Mouse (Mus musculus): ENCODE data around the gene Birc3. TPM values are rescaled to one million over a fixed set of nuclear protein-coding genes. Genes with fewer than 3 reads are reported as not detected.
A peak's percentile ranks its signal among the peaks of the same experiment; 100 is the strongest.
"Not testable (repeated sequence)": the region's sequence is repeated elsewhere in the genome, so short reads cannot be mapped to it uniquely, and the experiment has no call there.

Birc3 gene
- polyA plus RNA-seq, 2 experiments: 13.2 to 16.9 TPM

DNA sequence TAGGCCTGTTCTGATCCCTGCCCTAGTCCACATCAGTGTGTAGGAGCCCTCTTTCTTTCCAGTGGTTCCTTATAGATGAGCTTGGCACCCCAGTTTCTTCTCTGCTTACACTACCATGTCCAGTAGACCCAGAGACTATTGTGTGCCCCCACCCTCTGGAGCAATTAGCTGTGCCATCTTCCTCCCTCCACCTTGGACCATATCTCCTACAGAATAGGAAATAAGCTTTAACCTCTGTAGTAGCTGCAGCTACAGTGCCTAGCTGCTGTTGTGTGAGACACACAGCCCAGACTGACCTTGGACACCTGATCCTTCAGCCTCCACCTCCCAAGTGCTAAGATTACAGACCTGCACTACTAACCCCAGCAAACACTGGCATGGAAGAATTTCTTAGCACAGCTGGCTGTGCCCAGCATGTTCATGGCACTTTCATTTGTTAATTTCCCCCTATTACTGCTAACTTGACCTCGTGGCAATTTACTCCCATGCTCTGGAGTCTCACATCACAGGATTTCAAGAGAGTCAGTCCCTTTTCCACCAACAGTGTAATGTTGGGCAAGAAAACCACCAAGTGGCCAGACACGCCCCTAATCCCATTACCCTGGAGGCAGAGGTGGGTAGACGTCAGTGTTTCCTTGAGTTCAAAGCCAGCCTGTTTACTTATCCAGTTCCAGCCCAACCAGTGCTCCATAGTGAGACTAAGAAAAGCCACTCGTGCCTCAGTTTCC is 1.5 kb downstream of the Birc3 start:
- no peak for TF ChIP-seq POLR2A (IDR thresholded peaks at IDR 0.05; ENCODE audit: borderline replicate concordance, extremely low read depth, insufficient read depth, insufficient read length)
- no peaks in the 10 kb centered on the region for H3K36me3 ChIP-seq (ENCODE audit: control insufficient read depth, insufficient read depth, low read length)
- H3K27me3 ChIP-seq (ENCODE audit: control insufficient read depth, insufficient read depth, low read length): no peaks in the 10 kb centered on the region
- 56% methylated on average over 4 of the region's 4 CpGs for WGBS
- H3K4me3 ChIP-seq (replicated peaks; ENCODE audit: low read length): peak overlapping the region; percentile 58
- H3K4me2 ChIP-seq (replicated peaks; ENCODE audit: low read depth, low read length, severe bottlenecking): peak overlapping the region; percentile 89; the same call in 1 of the 2 replicates
- no peak for ATAC-seq (ENCODE audit: low FRiP score, low read depth)
- DNase-seq (ENCODE audit: low spot score): no peak
- H3K9me3 ChIP-seq (ENCODE audit: control insufficient read depth, low read length): no peaks in the 10 kb centered on the region
- H3K27ac ChIP-seq (replicated peaks; ENCODE audit: low read depth, low read length): no peak overlapping the region
- H3K4me1 ChIP-seq (ENCODE audit: control insufficient read depth, insufficient read depth, low read length): peaks cover 11% of the 10 kb centered on the region; the same call in 1 of the 2 replicates
- no peak overlapping the region for H3K9ac ChIP-seq (ENCODE audit: low read depth, low read length, severe bottlenecking)

- no peak overlapping the region for H3K27ac ChIP-seq (replicated peaks; ENCODE audit: low read depth, low read length)
- no peaks in the 10 kb centered on the region for H3K27me3 ChIP-seq (ENCODE audit: control insufficient read depth, insufficient read depth, low read length)
- no peak for DNase-seq (ENCODE audit: low spot score)
- TF ChIP-seq POLR2A (IDR thresholded peaks at IDR 0.05; ENCODE audit: borderline replicate concordance, extremely low read depth, insufficient read depth, insufficient read length): no peak
- no peak overlapping the region for H3K4me3 ChIP-seq (replicated peaks; ENCODE audit: low read length)
- ATAC-seq (ENCODE audit: low FRiP score, low read depth): no peak
- H3K4me1 ChIP-seq (ENCODE audit: control insufficient read depth, insufficient read depth, low read length): peaks cover 11% of the 10 kb centered on the region; the same call in 1 of the 2 replicates
- H3K9ac ChIP-seq (ENCODE audit: low read depth, low read length, severe bottlenecking): no peak overlapping the region
- WGBS: 83% methylated on average over 10 of the region's 10 CpGs
- no peaks in the 10 kb centered on the region for H3K9me3 ChIP-seq (ENCODE audit: control insufficient read depth, low read length)
- H3K4me2 ChIP-seq (replicated peaks; ENCODE audit: low read depth, low read length, severe bottlenecking): no peak overlapping the region
- H3K36me3 ChIP-seq (ENCODE audit: control insufficient read depth, insufficient read depth, low read length): no peaks in the 10 kb centered on the region
Measured at GRCm38 (mm10) chr9:7870556-7871315, 2.2 kb downstream of the Birc3 start.

DNA sequence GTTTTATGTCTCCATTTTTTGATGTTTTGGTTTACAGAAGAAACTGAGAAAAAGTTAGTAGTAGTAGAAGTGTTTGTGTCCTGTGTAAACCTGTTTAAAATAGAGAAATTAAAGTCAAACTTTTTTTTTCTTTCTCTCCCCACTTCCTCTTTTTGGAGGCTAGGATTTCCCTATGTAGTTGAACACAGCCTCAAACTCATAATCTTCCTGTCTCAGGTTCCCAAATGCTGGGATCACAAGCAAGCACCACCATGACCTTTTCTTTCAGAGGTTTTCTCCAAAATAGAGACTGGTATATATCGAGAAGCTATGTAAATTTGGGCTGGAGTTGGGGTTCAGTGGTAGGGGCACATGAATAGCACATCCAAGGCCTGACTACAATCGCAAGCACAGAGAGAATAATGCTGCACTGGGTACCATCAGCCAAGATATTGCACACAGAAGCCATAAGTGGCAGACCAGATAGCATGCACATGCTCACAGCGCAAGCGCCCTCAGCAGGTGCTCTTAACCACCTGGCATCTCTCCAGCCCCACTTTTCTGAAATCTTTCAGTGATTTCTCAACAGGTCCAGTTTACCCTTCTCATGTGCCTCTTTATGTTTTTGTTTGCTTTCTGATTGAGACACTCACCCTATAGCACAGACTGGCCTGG is 4.0 kb downstream of the Birc3 start:
- ATAC-seq (ENCODE audit: low FRiP score, low read depth): no peak
- peaks cover 11% of the 10 kb centered on the region; the same call in 1 of the 2 replicates for H3K4me1 ChIP-seq (ENCODE audit: control insufficient read depth, insufficient read depth, low read length)

DNA sequence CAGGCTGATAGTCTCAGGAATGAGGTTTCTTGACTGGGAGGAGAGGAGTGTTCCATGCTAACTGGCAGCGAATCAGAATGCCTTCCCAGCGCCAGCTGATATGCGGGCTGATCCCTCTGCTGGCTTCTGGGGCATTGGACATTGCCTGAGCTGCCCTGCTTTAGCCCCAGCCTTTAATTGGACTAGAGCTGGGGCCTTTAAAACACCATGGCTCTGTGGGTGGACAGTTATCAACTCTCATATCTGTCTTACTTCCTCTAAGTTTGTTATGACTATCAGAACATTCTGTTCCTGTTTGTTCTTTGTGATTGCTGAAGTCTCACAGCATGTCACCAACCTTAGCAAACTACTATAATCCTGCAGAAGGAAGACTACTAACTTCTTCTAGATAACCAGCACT is 5.0 kb downstream of the Birc3 start:
- H3K4me3 ChIP-seq (replicated peaks; ENCODE audit: low read length): no peak overlapping the region
- no peak overlapping the region for H3K27ac ChIP-seq (replicated peaks; ENCODE audit: low read depth, low read length)
- H3K9me3 ChIP-seq (ENCODE audit: control insufficient read depth, low read length): no peaks in the 10 kb centered on the region
- no peaks in the 10 kb centered on the region for H3K36me3 ChIP-seq (ENCODE audit: control insufficient read depth, insufficient read depth, low read length)
- no peaks in the 10 kb centered on the region for H3K27me3 ChIP-seq (ENCODE audit: control insufficient read depth, insufficient read depth, low read length)
- H3K9ac ChIP-seq (ENCODE audit: low read depth, low read length, severe bottlenecking): no peak overlapping the region
- no peak for TF ChIP-seq POLR2A (IDR thresholded peaks at IDR 0.05; ENCODE audit: borderline replicate concordance, extremely low read depth, insufficient read depth, insufficient read length)
- no peak overlapping the region for H3K4me2 ChIP-seq (replicated peaks; ENCODE audit: low read depth, low read length, severe bottlenecking)
- WGBS: 100% methylated on average over 3 of the region's 3 CpGs
- ATAC-seq (ENCODE audit: low FRiP score, low read depth): no peak
- peaks cover 11% of the 10 kb centered on the region; the same call in 1 of the 2 replicates for H3K4me1 ChIP-seq (ENCODE audit: control insufficient read depth, insufficient read depth, low read length)
- DNase-seq (ENCODE audit: low spot score): no peak

More for the DNA sequence above, 4.0 kb downstream of the Birc3 start:
- DNase-seq (ENCODE audit: low spot score): no peak
- 96% methylated on average over 4 of the region's 4 CpGs for WGBS
- TF ChIP-seq POLR2A (IDR thresholded peaks at IDR 0.05; ENCODE audit: borderline replicate concordance, extremely low read depth, insufficient read depth, insufficient read length): no peak
- Histone ChIP-seq H3K4me3 (replicated peaks; ENCODE audit: low read length) (no peak overlapping the region), H3K27me3 (ENCODE audit: control insufficient read depth, insufficient read depth, low read length) (no peaks in the 10 kb centered on the region), H3K9me3 (ENCODE audit: control insufficient read depth, low read length) (no peaks in the 10 kb centered on the region), H3K4me2 (replicated peaks; ENCODE audit: low read depth, low read length, severe bottlenecking) (no peak overlapping the region), H3K9ac (ENCODE audit: low read depth, low read length, severe bottlenecking) (no peak overlapping the region), H3K27ac (replicated peaks; ENCODE audit: low read depth, low read length) (no peak overlapping the region), H3K36me3 (ENCODE audit: control insufficient read depth, insufficient read depth, low read length) (no peaks in the 10 kb centered on the region)

DNA sequence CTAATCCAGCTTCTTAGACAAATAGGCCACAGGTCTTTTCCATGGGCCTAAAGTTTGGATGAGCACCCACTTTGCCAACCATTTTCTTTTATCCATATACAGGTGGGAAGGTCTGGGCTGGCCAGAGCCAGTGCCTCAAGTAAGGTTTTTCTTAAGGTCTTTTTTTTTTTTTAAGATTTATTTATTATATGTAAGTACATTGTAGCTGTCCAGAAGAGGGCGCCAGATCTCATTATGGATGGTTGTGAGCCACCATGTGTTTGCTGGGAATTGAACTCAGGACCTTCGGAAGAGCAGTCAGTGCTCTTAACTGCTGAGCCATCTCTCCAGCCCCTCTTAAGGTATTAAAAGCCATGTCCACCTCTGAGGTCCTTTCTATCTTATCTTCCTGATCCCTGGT is 6.0 kb downstream of the Birc3 start:
- H3K4me3 ChIP-seq (replicated peaks; ENCODE audit: low read length); H3K27ac ChIP-seq (replicated peaks; ENCODE audit: low read depth, low read length); H3K9ac ChIP-seq (ENCODE audit: low read depth, low read length, severe bottlenecking); ATAC-seq (ENCODE audit: low FRiP score, low read depth); H3K4me2 ChIP-seq (replicated peaks; ENCODE audit: low read depth, low read length, severe bottlenecking); H3K4me1 ChIP-seq (ENCODE audit: control insufficient read depth, insufficient read depth, low read length); H3K27me3 ChIP-seq (ENCODE audit: control insufficient read depth, insufficient read depth, low read length); H3K36me3 ChIP-seq (ENCODE audit: control insufficient read depth, insufficient read depth, low read length); H3K9me3 ChIP-seq (ENCODE audit: control insufficient read depth, low read length); DNase-seq (ENCODE audit: low spot score): not testable (repeated sequence)
- 82% methylated on average over 2 of the region's 2 CpGs for WGBS

All from limb, embryonic 14.5 days (tissue).